Mouse (Mus musculus): ENCODE measurements around the gene Lrba. TPM values are rescaled to one million over a fixed set of nuclear protein-coding genes. Genes with fewer than 3 reads are reported as not detected.

The Lrba gene
- polyA plus RNA-seq, 1 experiment: 23.5 TPM

- no peak for DNase-seq (ENCODE audit: low read depth, low spot score)
- 77% methylated on average over 4 of the region's 4 CpGs for WGBS
Measured at GRCm38 (mm10) chr3:86443497-86443896, 219.0 kb downstream of the Lrba start.

GRCm38 (mm10) chr3:86451211-86451610 lies 226.7 kb downstream of the Lrba start:
- no peak for DNase-seq (ENCODE audit: low read depth, low spot score)
- 97% methylated on average over 2 of the region's 2 CpGs for WGBS

GRCm38 (mm10) chr3:86461582-86461981 lies 237.1 kb downstream of the Lrba start:
- 67% methylated on average over 3 of the region's 3 CpGs for WGBS
- DNase-seq (ENCODE audit: low read depth, low spot score): no peak

- WGBS: 80% methylated on average over 1 of the region's 1 CpGs
- no peak for DNase-seq (ENCODE audit: low read depth, low spot score)
Measured at GRCm38 (mm10) chr3:86489992-86490391, 265.5 kb downstream of the Lrba start.

- DNase-seq (ENCODE audit: low read depth, low spot score): no peak
Measured at GRCm38 (mm10) chr3:86500586-86500985, 276.1 kb downstream of the Lrba start.

DNA sequence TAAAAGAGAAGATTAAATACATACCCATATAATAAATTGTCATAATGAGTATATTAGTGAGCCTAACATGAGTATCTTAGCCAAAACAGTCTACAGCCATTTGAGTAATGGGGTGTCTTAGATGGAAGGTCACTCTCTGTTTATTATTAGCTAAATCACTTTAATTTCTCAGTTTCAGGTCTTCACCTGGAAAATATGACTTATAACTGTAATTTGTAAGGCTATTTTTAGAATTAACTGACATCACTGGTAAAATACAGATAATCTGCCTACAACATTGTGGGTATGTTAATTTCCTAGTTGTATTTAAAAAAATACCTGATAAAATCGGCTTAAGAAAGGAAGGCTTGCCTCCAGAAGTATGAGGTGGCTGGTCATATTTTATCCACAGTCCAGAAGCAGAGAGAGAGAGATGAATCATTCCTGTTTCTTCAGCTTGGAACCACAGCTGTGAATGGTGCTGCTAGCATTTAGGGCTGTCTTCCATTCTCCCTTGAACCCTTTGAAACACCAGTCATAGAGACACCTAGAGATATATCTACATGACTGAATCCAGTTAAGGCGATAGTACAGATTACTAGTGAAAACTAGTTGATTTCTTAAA lies 294.1 kb downstream of the Lrba start:
- 92% methylated on average over 2 of the region's 2 CpGs for WGBS

DNA sequence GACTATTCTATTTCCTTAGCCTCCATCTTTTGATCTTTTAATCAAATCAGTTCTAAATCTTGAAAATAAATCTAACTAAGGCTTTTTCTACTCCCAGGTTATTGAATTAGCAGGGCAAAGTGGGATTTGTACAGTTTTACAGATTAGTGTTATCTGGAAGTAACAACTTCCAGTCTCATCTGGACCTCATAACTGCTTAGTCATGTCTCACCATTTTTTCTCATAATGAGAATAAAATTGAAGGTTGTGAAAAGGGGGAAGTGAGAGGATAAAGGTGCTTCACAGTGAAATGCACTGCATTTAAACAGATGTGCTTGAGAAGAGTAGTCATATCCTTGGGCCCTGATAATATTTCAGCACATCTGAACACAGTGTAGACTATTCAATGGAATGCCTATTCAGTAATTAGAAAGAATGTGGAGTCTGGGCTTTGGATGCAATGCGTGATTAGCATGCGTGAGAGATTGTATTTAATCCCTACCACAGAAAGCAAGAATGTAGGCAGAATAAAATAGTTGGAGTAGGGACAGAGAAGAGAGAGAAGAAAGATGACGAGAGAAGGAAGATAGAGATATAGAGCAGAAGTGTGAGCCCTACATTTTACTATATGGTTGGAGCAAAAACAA lies 298.5 kb downstream of the Lrba start:
- DNase-seq (ENCODE audit: low read depth, low spot score): no peak
- WGBS: 89% methylated on average over 3 of the region's 3 CpGs

More for the DNA sequence above, 294.1 kb downstream of the Lrba start:
- DNase-seq (ENCODE audit: low read depth, low spot score): no peak

- no peak for DNase-seq (ENCODE audit: low read depth, low spot score)
- 88% methylated on average over 16 of the region's 16 CpGs for WGBS
Measured at GRCm38 (mm10) chr3:86531531-86532269, 307.2 kb downstream of the Lrba start.

GRCm38 (mm10) chr3:86536751-86537150 lies 312.3 kb downstream of the Lrba start:
- 92% methylated on average over 1 of the region's 1 CpGs for WGBS
- DNase-seq (ENCODE audit: low read depth, low spot score): no peak

- 55% methylated on average over 13 of the region's 13 CpGs for WGBS
- no peak for DNase-seq (ENCODE audit: low read depth, low spot score)
Measured at GRCm38 (mm10) chr3:86538645-86539554, 314.4 kb downstream of the Lrba start.

DNA sequence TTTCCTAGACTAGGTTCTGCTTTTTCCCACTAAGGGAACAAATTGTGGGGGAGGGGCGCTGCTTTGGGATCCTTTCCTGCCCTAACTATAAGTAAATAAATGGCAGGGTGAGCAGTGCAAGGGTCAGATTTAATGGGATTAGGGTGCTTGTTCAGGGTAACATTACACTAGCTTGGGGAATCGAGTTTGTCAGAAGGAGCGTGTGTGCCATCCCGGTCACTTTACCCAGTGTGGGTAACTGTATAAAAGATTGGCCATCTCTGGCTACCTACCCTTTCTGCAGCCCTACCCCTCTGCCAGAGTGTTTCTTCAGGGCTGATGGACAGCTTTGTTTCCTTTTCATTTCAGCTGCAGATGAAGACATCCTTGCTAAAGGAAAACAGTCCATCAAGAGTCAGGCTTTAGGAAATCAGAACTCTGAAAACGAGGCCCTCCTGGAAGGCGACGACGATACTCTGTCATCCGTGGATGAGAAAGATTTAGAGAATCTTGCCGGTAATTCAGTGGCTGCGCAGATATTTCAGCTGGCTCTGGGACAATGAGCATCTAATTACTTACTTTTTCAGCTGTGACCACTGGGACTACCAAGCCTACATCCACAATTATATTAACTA lies 315.2 kb downstream of the Lrba start:
- 63% methylated on average over 11 of the region's 11 CpGs for WGBS
- no peak for DNase-seq (ENCODE audit: low read depth, low spot score)

GRCm38 (mm10) chr3:86541074-86541614 lies 316.7 kb downstream of the Lrba start:
- DNase-seq (ENCODE audit: low read depth, low spot score): no peak
- WGBS: 81% methylated on average over 4 of the region's 4 CpGs

DNA sequence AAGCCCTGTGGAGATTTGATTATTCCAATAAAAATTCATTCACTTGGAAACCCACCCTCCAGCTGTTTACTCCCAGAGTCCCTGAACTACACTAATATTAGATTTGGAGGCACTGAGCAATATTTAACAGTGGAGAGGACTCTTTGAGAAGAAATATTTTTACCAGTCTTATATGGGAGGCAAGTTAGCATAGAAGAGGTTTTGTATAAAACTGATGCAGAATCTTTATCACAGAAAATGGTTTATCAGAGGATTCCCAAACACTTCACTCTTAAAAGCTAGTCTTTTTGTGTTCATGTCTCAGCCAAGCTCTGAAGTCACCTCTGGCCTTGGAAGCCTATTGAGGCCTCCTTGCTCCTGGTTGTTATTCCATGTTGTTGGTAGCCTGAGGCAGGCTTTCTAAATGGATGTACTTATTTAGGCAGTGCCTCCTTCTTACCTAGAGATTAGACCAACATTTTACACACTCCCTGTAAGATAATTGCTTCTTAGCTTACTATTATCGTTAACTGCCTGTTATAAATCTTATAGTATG lies 317.4 kb downstream of the Lrba start:
- 21% methylated on average over 1 of the region's 1 CpGs for WGBS
- DNase-seq (ENCODE audit: low read depth, low spot score): no peak

- WGBS: 76% methylated on average over 3 of the region's 3 CpGs
- no peak for DNase-seq (ENCODE audit: low read depth, low spot score)
Measured at GRCm38 (mm10) chr3:86544785-86545184, 320.3 kb downstream of the Lrba start.

GRCm38 (mm10) chr3:86545945-86546344 lies 321.5 kb downstream of the Lrba start:
- DNase-seq (ENCODE audit: low read depth, low spot score): no peak
- 69% methylated on average over 5 of the region's 5 CpGs for WGBS

DNA sequence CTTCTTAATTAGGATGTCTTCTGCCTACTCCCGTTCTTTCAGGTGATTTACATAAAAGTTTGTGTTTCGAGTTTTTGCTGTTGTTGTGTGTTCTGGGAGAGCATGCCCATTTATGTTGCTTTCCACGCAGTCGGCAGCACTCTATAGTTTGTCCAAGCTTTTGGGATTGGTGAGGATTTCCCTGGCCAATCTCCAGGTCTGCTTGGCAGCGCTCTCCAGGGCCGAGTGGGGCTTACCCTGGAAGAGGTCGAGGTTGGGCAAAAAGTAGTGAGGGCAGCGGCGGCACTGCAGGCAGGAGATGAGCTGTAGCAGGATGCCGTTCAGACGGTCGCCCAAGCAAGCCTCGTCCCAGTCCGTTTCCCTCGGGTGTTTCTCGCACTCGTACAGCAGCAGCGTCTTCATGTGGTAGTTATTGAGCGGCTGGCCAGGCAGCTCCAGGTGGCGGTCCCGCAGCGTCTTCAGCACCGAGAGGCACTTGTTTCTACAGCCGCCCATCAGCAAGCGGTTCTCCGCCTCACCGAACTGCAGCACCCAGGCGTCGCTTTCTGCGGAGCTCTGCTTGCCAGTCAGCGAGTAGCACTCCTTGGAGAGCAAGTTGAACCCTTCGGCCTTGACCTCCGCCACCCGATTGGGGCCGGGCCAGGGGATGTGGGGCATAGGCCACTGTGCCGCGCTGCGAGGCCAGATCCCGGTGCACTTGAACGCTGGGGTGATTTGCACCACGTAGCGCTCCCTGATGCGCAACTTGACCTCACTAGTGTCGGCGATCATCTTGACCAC lies 322.2 kb downstream of the Lrba start:
- no peak for DNase-seq (ENCODE audit: low read depth, low spot score)
- WGBS: 53% methylated on average over 45 of the region's 45 CpGs

DNA sequence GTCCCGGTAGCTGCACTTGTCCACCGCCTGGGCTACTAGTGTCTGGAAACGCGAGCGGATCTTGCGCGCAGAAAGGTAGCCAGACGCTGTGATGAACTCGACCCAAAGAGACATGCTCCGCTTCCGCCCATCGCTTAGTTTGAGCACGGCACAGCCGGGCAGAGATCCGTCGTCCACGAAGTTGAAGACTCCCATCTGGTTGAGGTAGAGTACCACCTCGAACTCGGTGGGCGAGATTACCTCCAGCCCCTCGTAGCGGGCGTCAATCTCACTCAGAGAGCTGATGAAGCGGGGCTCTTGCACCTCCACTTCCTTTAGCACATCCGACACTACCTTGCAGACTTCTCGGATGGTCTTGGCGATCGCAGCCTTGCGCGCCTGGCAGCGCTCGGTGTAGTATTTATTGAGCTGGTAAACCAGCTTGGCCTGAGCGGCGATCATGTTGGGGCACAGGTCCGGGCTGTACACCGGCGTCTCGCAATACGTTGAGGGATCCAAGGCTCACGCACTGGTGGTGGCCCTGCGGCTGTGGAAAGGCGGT lies 322.8 kb downstream of the Lrba start:
- WGBS: 53% methylated on average over 42 of the region's 42 CpGs
- no peak for DNase-seq (ENCODE audit: low read depth, low spot score)
